ENCODE assay signal across 12 mouse cellular contexts in genomic region chr13:73158016-73158415, GRCm38 (mm10).
"Had no signal": no experiment of that assay in that cellular context is flagged by ENCODE, and none has a peak within 500 bp of the region (broad histone marks: within the 10 kb centered on the region; RNA-seq: fewer than 3 reads in every experiment).

No protein-coding gene starts in this region.

- H3K4me2 ChIP-seq: liver, embryonic 11.5 days; liver, embryonic 15.5 days; midbrain, embryonic 13.5 days; neural tube, embryonic 12.5 days had no signal

- H3K9ac ChIP-seq: liver, embryonic 15.5 days; midbrain, embryonic 13.5 days; neural tube, embryonic 12.5 days had no signal

- ATAC-seq: lung, postnatal 0 days; midbrain, embryonic 13.5 days had no signal

- H3K4me3 ChIP-seq: limb, embryonic 10.5 days; liver, embryonic 15.5 days; midbrain, embryonic 13.5 days; neural tube, embryonic 12.5 days had no signal

- H3K27ac ChIP-seq: limb, embryonic 10.5 days; liver, embryonic 15.5 days; midbrain, embryonic 13.5 days; neural tube, embryonic 12.5 days; stomach, postnatal 0 days had no signal

- H3K27me3 ChIP-seq: liver, embryonic 15.5 days had no signal

- DNase-seq: kidney, postnatal 10 days; kidney, postnatal 4 days; lung, adult 2 months; lung, postnatal 36 days; thymus, postnatal 14 days had no signal

- H3K4me1 ChIP-seq: liver, embryonic 15.5 days had no signal

- H3K9me3 ChIP-seq: limb, embryonic 10.5 days; liver, embryonic 15.5 days; midbrain, embryonic 13.5 days; neural tube, embryonic 12.5 days had no signal

- H3K36me3 ChIP-seq: limb, embryonic 10.5 days; liver, embryonic 15.5 days; midbrain, embryonic 13.5 days; neural tube, embryonic 12.5 days had no signal
